Mouse (Mus musculus): ENCODE measurements at regions not wholly inside any gene's neighbourhood (a gene's known extent, or its start where the extent isn't known, plus 50 kb on each side); places are given as distances from the start of the nearest gene placed in this dataset.

- Histone ChIP-seq H3K4me3 (ENCODE audit: insufficient read depth, low read depth, low read length) (no peak overlapping the region), H3K9ac (ENCODE audit: low read depth, low read length) (no peak overlapping the region), H3K36me3 (ENCODE audit: control insufficient read depth, insufficient read depth, low read length) (no peaks in the 10 kb centered on the region; the same call in 1 of the 2 replicates), H3K79me2 (ENCODE audit: control insufficient read depth, insufficient read depth, low read length) (no peaks in the 10 kb centered on the region), H3K4me1 (ENCODE audit: control insufficient read depth, insufficient read depth, low read length) (peaks cover 6% of the 10 kb centered on the region), H3K27ac (replicated peaks; ENCODE audit: insufficient read depth, low read depth, low read length) (no peak overlapping the region), H3K27me3 (ENCODE audit: control insufficient read depth, insufficient read depth, low read length) (no peaks in the 10 kb centered on the region)
- no peak for DNase-seq (ENCODE audit: extremely low read depth, low read depth, low spot score)
- 35% methylated on average over 3 of the region's 3 CpGs for WGBS
- TF ChIP-seq POLR2A (IDR thresholded peaks at IDR 0.05; ENCODE audit: extremely low read depth, insufficient read depth, low read length), result no peak
Observed at GRCm38 (mm10) chr8:46920071-46920470, 66.6 kb upstream of the Enpp6 start.

GRCm38 (mm10) chr8:46921075-46921474, 65.6 kb upstream of the Enpp6 start:
- 89% methylated on average over 11 of the region's 11 CpGs for WGBS
- DNase-seq (ENCODE audit: extremely low read depth, low read depth, low spot score), result no peak

GRCm38 (mm10) chr8:46921585-46921984, 65.1 kb upstream of the Enpp6 start:
- no peaks in the 10 kb centered on the region for H3K79me2 ChIP-seq (ENCODE audit: control insufficient read depth, insufficient read depth, low read length)
- no peak overlapping the region for H3K9ac ChIP-seq (ENCODE audit: low read depth, low read length)
- H3K27ac ChIP-seq (replicated peaks; ENCODE audit: insufficient read depth, low read depth, low read length), result no peak overlapping the region
- no peaks in the 10 kb centered on the region; the same call in 1 of the 2 replicates for H3K36me3 ChIP-seq (ENCODE audit: control insufficient read depth, insufficient read depth, low read length)
- 92% methylated on average over 7 of the region's 7 CpGs for WGBS
- DNase-seq (ENCODE audit: extremely low read depth, low read depth, low spot score), result no peak
- TF ChIP-seq CTCF (IDR thresholded peaks at IDR 0.05; ENCODE audit: low read depth, low read length) (no peak), POLR2A (IDR thresholded peaks at IDR 0.05; ENCODE audit: extremely low read depth, insufficient read depth, low read length) (no peak)
- no peaks in the 10 kb centered on the region for H3K27me3 ChIP-seq (ENCODE audit: control insufficient read depth, insufficient read depth, low read length)
- peaks cover 6% of the 10 kb centered on the region for H3K4me1 ChIP-seq (ENCODE audit: control insufficient read depth, insufficient read depth, low read length)
- no peak overlapping the region for H3K4me3 ChIP-seq (ENCODE audit: insufficient read depth, low read depth, low read length)

More at GRCm38 (mm10) chr8:46921075-46921474, 65.6 kb upstream of the Enpp6 start:
- H3K4me1 ChIP-seq (ENCODE audit: control insufficient read depth, insufficient read depth, low read length), result peaks cover 6% of the 10 kb centered on the region
- H3K27me3 ChIP-seq (ENCODE audit: control insufficient read depth, insufficient read depth, low read length), result no peaks in the 10 kb centered on the region
- TF ChIP-seq POLR2A (IDR thresholded peaks at IDR 0.05; ENCODE audit: extremely low read depth, insufficient read depth, low read length) (no peak), CTCF (IDR thresholded peaks at IDR 0.05; ENCODE audit: low read depth, low read length) (no peak)
- H3K79me2 ChIP-seq (ENCODE audit: control insufficient read depth, insufficient read depth, low read length), result no peaks in the 10 kb centered on the region
- no peak overlapping the region for H3K9ac ChIP-seq (ENCODE audit: low read depth, low read length)
- H3K27ac ChIP-seq (replicated peaks; ENCODE audit: insufficient read depth, low read depth, low read length), result no peak overlapping the region
- no peak overlapping the region for H3K4me3 ChIP-seq (ENCODE audit: insufficient read depth, low read depth, low read length)
- no peaks in the 10 kb centered on the region; the same call in 1 of the 2 replicates for H3K36me3 ChIP-seq (ENCODE audit: control insufficient read depth, insufficient read depth, low read length)

DNA sequence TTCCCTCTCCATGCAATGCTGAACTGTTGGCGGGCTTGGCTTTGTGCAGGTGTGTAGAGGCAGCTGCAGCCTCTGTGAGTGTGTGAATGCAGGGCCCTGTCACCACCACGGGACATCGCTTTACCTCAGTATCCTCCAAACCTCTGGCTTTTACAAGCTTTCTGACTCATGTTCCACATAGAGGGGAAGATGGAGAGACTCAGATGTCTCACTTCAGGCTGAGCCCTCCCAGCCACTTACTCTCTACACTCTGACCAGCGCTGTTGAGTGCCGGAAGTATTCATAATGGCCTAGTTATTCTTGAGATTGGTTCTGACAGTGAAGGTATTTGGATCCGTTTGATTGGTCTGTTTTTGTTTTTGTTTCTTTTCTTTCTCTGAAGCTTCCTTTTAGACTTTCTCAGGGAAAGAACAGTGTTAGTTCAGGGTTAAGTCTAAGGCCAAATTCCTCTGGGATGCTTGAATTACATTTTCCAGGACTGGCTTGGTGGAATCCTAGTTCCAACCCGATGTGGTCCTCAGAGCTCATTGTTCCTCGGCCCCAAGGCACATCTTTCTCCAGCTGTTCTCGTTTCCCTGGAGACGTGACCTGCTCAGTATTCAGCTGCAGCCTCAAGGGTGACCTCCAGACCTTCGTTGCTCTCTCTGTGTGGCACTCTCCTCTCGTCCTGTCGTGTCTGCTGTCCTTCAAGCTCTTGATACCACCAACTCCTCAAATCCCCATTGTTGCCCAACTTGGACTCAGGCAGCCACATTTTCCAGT, 61.7 kb upstream of the Enpp6 start:
- WGBS, result 75% methylated on average over 13 of the region's 13 CpGs
- Histone ChIP-seq H3K4me3 (ENCODE audit: insufficient read depth, low read depth, low read length) (no peak overlapping the region), H3K27ac (replicated peaks; ENCODE audit: insufficient read depth, low read depth, low read length) (no peak overlapping the region), H3K9ac (ENCODE audit: low read depth, low read length) (no peak overlapping the region), H3K36me3 (ENCODE audit: control insufficient read depth, insufficient read depth, low read length) (no peaks in the 10 kb centered on the region), H3K4me1 (ENCODE audit: control insufficient read depth, insufficient read depth, low read length) (no peaks in the 10 kb centered on the region), H3K79me2 (ENCODE audit: control insufficient read depth, insufficient read depth, low read length) (no peaks in the 10 kb centered on the region), H3K27me3 (ENCODE audit: control insufficient read depth, insufficient read depth, low read length) (no peaks in the 10 kb centered on the region)
- TF ChIP-seq POLR2A (IDR thresholded peaks at IDR 0.05; ENCODE audit: extremely low read depth, insufficient read depth, low read length), result no peak
- no peak for TF ChIP-seq CTCF (IDR thresholded peaks at IDR 0.05; ENCODE audit: low read depth, low read length)
- DNase-seq (ENCODE audit: extremely low read depth, low read depth, low spot score), result no peak

DNA sequence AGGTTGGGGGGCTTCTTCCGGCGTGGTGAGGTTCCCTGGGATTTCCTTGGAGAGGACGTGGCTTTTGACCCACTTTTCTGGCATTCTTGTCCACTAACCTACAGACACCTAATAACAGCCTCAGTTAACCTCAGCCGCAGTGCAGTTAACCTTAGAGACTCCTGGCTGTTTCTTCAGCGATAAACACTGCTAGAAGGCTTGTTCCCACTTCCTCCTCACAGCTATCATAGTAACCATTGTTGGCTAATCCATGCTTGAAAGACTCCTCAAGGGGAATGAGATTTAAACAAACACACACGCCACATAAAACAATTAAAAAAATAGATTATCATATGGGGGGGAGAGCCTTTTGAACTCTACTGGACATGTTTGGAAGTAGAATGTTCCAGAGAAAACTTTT, 58.0 kb upstream of the Enpp6 start:
- Histone ChIP-seq H3K9ac (ENCODE audit: low read depth, low read length) (no peak overlapping the region), H3K79me2 (ENCODE audit: control insufficient read depth, insufficient read depth, low read length) (no peaks in the 10 kb centered on the region), H3K4me3 (ENCODE audit: insufficient read depth, low read depth, low read length) (no peak overlapping the region), H3K36me3 (ENCODE audit: control insufficient read depth, insufficient read depth, low read length) (no peaks in the 10 kb centered on the region), H3K27me3 (ENCODE audit: control insufficient read depth, insufficient read depth, low read length) (no peaks in the 10 kb centered on the region), H3K27ac (replicated peaks; ENCODE audit: insufficient read depth, low read depth, low read length) (no peak overlapping the region), H3K4me1 (ENCODE audit: control insufficient read depth, insufficient read depth, low read length) (no peaks in the 10 kb centered on the region; the same call in 1 of the 2 replicates)
- TF ChIP-seq CTCF (IDR thresholded peaks at IDR 0.05; ENCODE audit: low read depth, low read length) (no peak), POLR2A (IDR thresholded peaks at IDR 0.05; ENCODE audit: extremely low read depth, insufficient read depth, low read length) (no peak)
- WGBS, result 77% methylated on average over 6 of the region's 6 CpGs
- no peak for DNase-seq (ENCODE audit: extremely low read depth, low read depth, low spot score)

DNA sequence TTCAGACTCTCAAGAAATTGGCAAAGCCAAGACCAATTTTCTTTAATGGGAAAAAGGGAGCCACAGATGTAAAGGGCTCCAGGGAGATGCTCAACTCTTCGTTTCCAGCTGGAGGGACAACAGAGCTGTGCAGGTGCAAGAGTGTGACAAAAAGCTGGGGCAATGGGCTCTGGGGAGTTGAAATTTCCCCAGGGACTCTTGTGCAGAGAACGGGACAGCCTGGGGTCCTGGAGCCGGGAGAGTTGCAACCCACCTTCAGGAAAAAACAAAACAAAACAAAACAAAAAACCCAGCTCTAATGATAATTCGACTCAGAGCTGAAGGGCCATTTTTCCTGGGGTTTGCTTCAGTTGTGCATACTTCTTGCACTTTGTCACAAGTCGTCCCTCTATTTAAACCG, 57.0 kb upstream of the Enpp6 start:
- H3K9ac ChIP-seq (ENCODE audit: low read depth, low read length), result no peak overlapping the region
- no peak overlapping the region for H3K4me3 ChIP-seq (ENCODE audit: insufficient read depth, low read depth, low read length)
- H3K36me3 ChIP-seq (ENCODE audit: control insufficient read depth, insufficient read depth, low read length), result no peaks in the 10 kb centered on the region
- H3K27ac ChIP-seq (replicated peaks; ENCODE audit: insufficient read depth, low read depth, low read length), result no peak overlapping the region
- TF ChIP-seq CTCF (IDR thresholded peaks at IDR 0.05; ENCODE audit: low read depth, low read length) (no peak), POLR2A (IDR thresholded peaks at IDR 0.05; ENCODE audit: extremely low read depth, insufficient read depth, low read length) (no peak)
- no peaks in the 10 kb centered on the region for H3K27me3 ChIP-seq (ENCODE audit: control insufficient read depth, insufficient read depth, low read length)
- no peaks in the 10 kb centered on the region; the same call in 1 of the 2 replicates for H3K4me1 ChIP-seq (ENCODE audit: control insufficient read depth, insufficient read depth, low read length)
- DNase-seq (ENCODE audit: extremely low read depth, low read depth, low spot score), result no peak
- H3K79me2 ChIP-seq (ENCODE audit: control insufficient read depth, insufficient read depth, low read length), result no peaks in the 10 kb centered on the region
- WGBS, result 85% methylated on average over 6 of the region's 6 CpGs
